Mouse (Mus musculus) forebrain, embryonic 10.5 days (tissue): ENCODE measurements around the gene Hist1h4f. TPM values are rescaled to one million over a fixed set of nuclear protein-coding genes. Genes with fewer than 3 reads are reported as not detected.
"Not testable (repeated sequence)": the region's sequence is repeated elsewhere in the genome, so short reads cannot be mapped to it uniquely, and the experiment has no call there.

Experiments used
- DNase-seq: peaks from one replicate; pipeline ENCODE4 v3.0.0-alpha.2; 2017; ENCODE audit warnings: low spot score; ENCODE audit errors: extremely low spot score
- H3K27ac ChIP-seq: fragments of 300-500 bp; sonication (generic); 2 replicates; pipeline ENCODE4 v1.5.1; 2016; ENCODE audit warnings: mild to moderate bottlenecking
- H3K27me3 ChIP-seq: fragments of 300-500 bp; sonication (generic); 2 replicates; pipeline ENCODE4 v1.6.1; 2016; ENCODE audit warnings: mild to moderate bottlenecking; ENCODE audit not compliant: poor library complexity, severe bottlenecking
- H3K36me3 ChIP-seq: fragments of 300-500 bp; sonication (generic); replicated peaks from 2 replicates; pipeline ENCODE4 v1.6.1; 2016; ENCODE audit warnings: mild to moderate bottlenecking, moderate library complexity
- H3K4me1 ChIP-seq: fragments of 300-500 bp; sonication (generic); 2 replicates; pipeline ENCODE4 v1.6.1; 2016
- H3K4me3 ChIP-seq: fragments of 300-500 bp; sonication (generic); 2 replicates; pipeline ENCODE4 v1.5.1; 2016; ENCODE audit warnings: mild to moderate bottlenecking, moderate library complexity
- H3K9me3 ChIP-seq: fragments of 300-500 bp; sonication (generic); 2 replicates; pipeline ENCODE4 v1.6.1; 2016; ENCODE audit warnings: mild to moderate bottlenecking, moderate library complexity
- WGBS: fragments of 180-500 bp; shearing (Covaris S2); methylation state at CpG from one replicate; pipeline ENCODE4 v1.1.7; 2016; 5-methylcytosine and 5-hydroxymethylcytosine counted together
- polyA plus RNA-seq: library from polyadenylated mRNA; unstranded; fragments of >200 nt; fragmentation: Nextera tagmentation; extraction: Ambion mirVana; gene quantifications from 2 replicates; pipeline ENCODE4 v1.2.1, GENCODE M21; 2016

Gene Hist1h4f
- polyA plus RNA-seq, 1 experiment from 2014 or later = 0.53 TPM

- DNase-seq = no peak
- WGBS = 91% methylated on average over 3 of the region's 3 CpGs
- no peaks in the 10 kb centered on the region for H3K36me3 ChIP-seq
- H3K9me3 ChIP-seq = no peaks in the 10 kb centered on the region
- no peaks in the 10 kb centered on the region for H3K27me3 ChIP-seq
- peaks cover 38% of the 10 kb centered on the region for H3K4me1 ChIP-seq
- H3K4me3 ChIP-seq = peak overlapping the region; percentile 57; the same call in 1 of the 2 replicates
- 0 out of 2 replicates have a peak overlapping the region, but pooled peaks have one; percentile 95 for H3K27ac ChIP-seq
These were observed 10.0 kb downstream of the Hist1h4f start for GRCm38 (mm10) chr13:23541497-23541896.

- WGBS = 64% methylated on average over 1 of the region's 1 CpGs
- H3K4me1 ChIP-seq = peaks cover 36% of the 10 kb centered on the region
- H3K36me3 ChIP-seq, H3K27me3 ChIP-seq, H3K4me3 ChIP-seq, DNase-seq, H3K9me3 ChIP-seq, H3K27ac ChIP-seq: not testable (repeated sequence)
These were observed 11.6 kb downstream of the Hist1h4f start for GRCm38 (mm10) chr13:23539821-23540220.

- peak overlapping the region; percentile 92 for H3K27ac ChIP-seq
- WGBS = 85% methylated on average over 5 of the region's 5 CpGs
- peak overlapping the region; percentile 54; the same call in 1 of the 2 replicates for H3K4me3 ChIP-seq
- H3K27me3 ChIP-seq = no peaks in the 10 kb centered on the region
- H3K36me3 ChIP-seq = no peaks in the 10 kb centered on the region
- DNase-seq = no peak
- H3K4me1 ChIP-seq = peaks cover 38% of the 10 kb centered on the region
- H3K9me3 ChIP-seq = no peaks in the 10 kb centered on the region
These were observed 13.2 kb downstream of the Hist1h4f start for GRCm38 (mm10) chr13:23538249-23538648.

GRCm38 (mm10) chr13:23537006-23537710 lies 14.3 kb downstream of the Hist1h4f start:
- no peaks in the 10 kb centered on the region for H3K27me3 ChIP-seq
- H3K4me1 ChIP-seq = peaks cover 43% of the 10 kb centered on the region
- no peaks in the 10 kb centered on the region for H3K9me3 ChIP-seq
- peak overlapping the region; percentile 54 for H3K4me3 ChIP-seq
- peak overlapping the region; percentile 92 for H3K27ac ChIP-seq
- no peak for DNase-seq
- H3K36me3 ChIP-seq = no peaks in the 10 kb centered on the region
- 83% methylated on average over 3 of the region's 3 CpGs for WGBS

- 27% methylated on average over 7 of the region's 7 CpGs for WGBS
- Histone ChIP-seq H3K9me3 (no peaks in the 10 kb centered on the region), H3K27ac (peak overlapping the region; percentile 92), H3K27me3 (no peaks in the 10 kb centered on the region), H3K4me3 (peak overlapping the region; percentile 54), H3K4me1 (peaks cover 43% of the 10 kb centered on the region), H3K36me3 (no peaks in the 10 kb centered on the region)
- DNase-seq = no peak
These were observed 15.2 kb downstream of the Hist1h4f start for GRCm38 (mm10) chr13:23536076-23536822.

GRCm38 (mm10) chr13:23535137-23536075 lies 16.0 kb downstream of the Hist1h4f start, which contains the start of gene Hist1h3g:
Hist1h3g (plus strand) TSS chr13:23535422.
- under 1% methylated on average over 46 of the region's 62 CpGs for WGBS
- H3K9me3 ChIP-seq, H3K36me3 ChIP-seq, H3K27me3 ChIP-seq: not testable (repeated sequence)
- peak within 1 kb of the TSS; percentile 92 for H3K27ac ChIP-seq
- H3K4me1 ChIP-seq = peaks cover 43% of the 10 kb centered on the region
- DNase-seq = peak; percentile 90
- peak within 1 kb of the TSS; percentile 54 for H3K4me3 ChIP-seq

- Histone ChIP-seq H3K27me3 (no peaks in the 10 kb centered on the region), H3K27ac (peak overlapping the region; percentile 92), H3K4me1 (peaks cover 47% of the 10 kb centered on the region), H3K4me3 (peak overlapping the region; percentile 54), H3K9me3 (no peaks in the 10 kb centered on the region), H3K36me3 (no peaks in the 10 kb centered on the region)
- under 1% methylated on average over 15 of the region's 15 CpGs for WGBS
- peak; percentile 57 for DNase-seq
These were observed 16.9 kb downstream of the Hist1h4f start for GRCm38 (mm10) chr13:23534368-23535131.

- not testable (repeated sequence) for H3K9me3 ChIP-seq, H3K27me3 ChIP-seq, H3K36me3 ChIP-seq
- H3K27ac ChIP-seq = peak within 1 kb of the TSS; percentile 92
- H3K4me3 ChIP-seq = peak within 1 kb of the TSS; percentile 54
- WGBS = under 1% methylated on average over 27 of the region's 53 CpGs
- peaks cover 55% of the 10 kb centered on the region for H3K4me1 ChIP-seq
- DNase-seq = peak; percentile 84
These were observed 17.7 kb downstream of the Hist1h4f start, which contains the start of gene Hist1h2af for GRCm38 (mm10) chr13:23533560-23534367. Hist1h2af (plus strand) TSS chr13:23533906.

GRCm38 (mm10) chr13:23532262-23533075 lies 19.0 kb downstream of the Hist1h4f start:
- Histone ChIP-seq H3K4me1 (peaks cover 48% of the 10 kb centered on the region), H3K36me3 (no peaks in the 10 kb centered on the region), H3K27me3 (no peaks in the 10 kb centered on the region), H3K27ac (peak overlapping the region; percentile 92), H3K4me3 (peak overlapping the region; percentile 54), H3K9me3 (no peaks in the 10 kb centered on the region)
- no peak for DNase-seq
- 27% methylated on average over 9 of the region's 9 CpGs for WGBS

GRCm38 (mm10) chr13:23530901-23531875 lies 20.3 kb downstream of the Hist1h4f start, which contains the start of gene Hist1h4h:
Hist1h4h (plus strand) TSS chr13:23531050.
- H3K4me3 ChIP-seq = peak within 1 kb of the TSS; percentile 54
- peak; percentile 97 for DNase-seq
- WGBS = under 1% methylated on average over 62 of the region's 70 CpGs
- no peaks in the 10 kb centered on the region for H3K9me3 ChIP-seq
- peaks cover 43% of the 10 kb centered on the region for H3K4me1 ChIP-seq
- H3K27me3 ChIP-seq = no peaks in the 10 kb centered on the region
- H3K36me3 ChIP-seq = no peaks in the 10 kb centered on the region
- peak within 1 kb of the TSS; percentile 92 for H3K27ac ChIP-seq
